Mouse (Mus musculus) gastrocnemius, postnatal 36 days (tissue): ENCODE data around the gene Trem2. TPM values are rescaled to one million over a fixed set of nuclear protein-coding genes. Genes with fewer than 3 reads are reported as not detected.
"Not testable (repeated sequence)": the region's sequence is repeated elsewhere in the genome, so short reads cannot be mapped to it uniquely, and the experiment has no call there.

ENCODE experiments used
- DNase-seq, 2 experiments: peaks; one replicate each; pipeline ENCODE4 v3.0.0; 2022
- intact Hi-C: fragments of 180-260 bp; cut with DNase I; formaldehyde crosslinking; loops from one replicate; pipeline ENCODE4 v1.15.1; 2025
- total RNA-seq, 2 experiments: library from RNA; stranded (reverse); gene quantifications; 2 replicates each; pipeline ENCODE4 v1.2.3; 2021

Trem2 gene
- total RNA-seq, 2 experiments from 2014 or later: 0.33 to 0.49 TPM

- no peak for DNase-seq
- intact Hi-C loops: no loop called here
Measured at GRCm38 (mm10) chr17:48346834-48347233, 633 bp downstream of the Trem2 start.

DNA sequence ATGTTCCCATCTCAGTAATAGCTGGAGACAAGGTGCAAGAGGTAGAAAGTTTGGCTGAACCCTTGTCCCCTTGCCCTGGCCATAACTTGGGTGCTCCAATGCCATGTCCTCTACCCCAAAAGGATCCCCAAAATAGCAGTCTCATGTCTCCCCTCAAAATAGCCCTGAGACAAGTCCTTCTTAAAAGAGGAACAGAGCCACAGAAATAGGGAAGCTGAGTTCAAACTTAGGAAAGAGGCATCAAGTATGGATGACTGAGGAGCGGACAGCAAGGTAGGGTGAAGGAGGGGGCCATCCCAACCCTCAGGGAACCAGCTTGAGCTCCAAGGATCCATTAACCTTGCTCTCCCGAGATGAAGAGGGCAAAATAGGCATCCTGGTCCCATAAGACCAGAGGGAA is 1.1 kb downstream of the Trem2 start:
- intact Hi-C loops: no loop called here
- no peak for DNase-seq

DNA sequence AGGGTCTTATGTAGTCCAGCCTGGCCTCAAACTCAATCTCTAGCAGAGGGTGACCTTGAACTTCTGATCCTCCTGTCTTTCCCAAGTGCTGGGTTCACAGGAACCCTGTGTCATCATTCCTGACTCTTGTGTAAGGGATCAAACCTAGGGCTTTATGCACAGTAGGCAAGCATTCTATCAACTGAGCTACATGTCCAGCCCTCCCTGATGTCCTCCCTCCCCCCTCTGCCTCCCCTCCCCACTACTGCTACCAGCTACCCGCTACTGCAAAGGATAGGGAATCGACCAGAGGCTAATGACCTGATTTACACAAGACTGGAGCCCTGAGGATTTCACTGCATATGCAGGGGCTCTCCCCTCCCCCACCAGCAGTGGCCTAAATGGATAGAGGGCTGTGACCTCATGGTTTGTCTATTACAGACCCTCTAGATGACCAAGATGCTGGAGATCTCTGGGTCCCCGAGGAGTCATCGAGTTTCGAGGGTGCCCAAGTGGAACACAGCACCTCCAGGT is 4.5 kb downstream of the Trem2 start:
- DNase-seq: no peak
- intact Hi-C loops: no loop called here

- intact Hi-C loops, DNase-seq: not testable (repeated sequence)
Measured at GRCm38 (mm10) chr17:48352976-48353375, 6.8 kb downstream of the Trem2 start.

- intact Hi-C loops: no loop called here
- no peak for DNase-seq
Measured at GRCm38 (mm10) chr17:48355822-48356221, 9.6 kb downstream of the Trem2 start.

- DNase-seq: no peak
- intact Hi-C loops: no loop called here
Measured at GRCm38 (mm10) chr17:48357892-48358291, 11.7 kb downstream of the Trem2 start.

DNA sequence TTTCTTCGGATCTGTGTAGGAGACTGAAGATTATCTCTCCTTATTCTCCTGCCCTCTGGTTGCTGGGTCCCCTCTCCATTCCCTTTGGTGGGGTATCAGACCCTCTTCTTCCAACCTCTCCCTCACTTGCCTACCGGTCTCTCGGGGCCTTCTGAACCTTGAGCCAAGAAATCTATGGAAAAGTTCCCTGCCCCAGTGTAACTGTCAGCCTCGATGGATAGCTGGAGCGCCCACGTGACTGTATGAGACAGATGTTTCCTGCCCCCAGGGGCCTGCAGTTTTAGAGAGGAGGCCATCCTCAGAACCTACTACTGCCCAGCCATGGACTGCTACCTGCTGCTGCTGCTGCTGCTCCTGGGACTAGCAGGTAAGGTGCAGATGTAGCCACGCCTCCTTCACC is 13.4 kb downstream of the Trem2 start, which contains the start of gene Treml1:
Treml1 (plus strand) TSS at position 301 of the 400 bp plus-strand sequence.
- intact Hi-C loops: no loop called here
- no peak for DNase-seq

DNA sequence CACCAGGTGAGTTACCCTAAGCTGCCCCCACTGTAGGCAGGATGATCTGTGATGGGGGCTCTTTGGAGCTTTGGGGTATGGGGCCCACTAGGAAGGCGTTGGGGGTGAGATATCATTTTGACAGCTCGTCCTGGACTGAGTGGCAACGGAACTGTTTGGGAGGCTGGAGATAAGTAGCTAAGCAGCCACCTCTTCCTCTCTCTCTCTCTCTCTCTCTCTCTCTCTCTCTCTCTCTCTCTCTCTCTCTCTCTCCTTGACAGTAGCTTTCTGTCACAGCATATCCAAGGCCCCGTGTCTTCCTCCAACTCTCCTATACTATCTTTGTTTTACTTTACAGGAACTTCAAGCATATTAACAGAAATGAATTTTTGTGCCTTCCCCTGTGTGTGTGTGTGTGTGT is 14.3 kb downstream of the Trem2 start:
- intact Hi-C loops: no loop called here
- DNase-seq: no peak

GRCm38 (mm10) chr17:48362346-48362745 is 16.1 kb downstream of the Trem2 start:
- intact Hi-C loops: no loop called here
- DNase-seq: no peak

- DNase-seq: no peak
- intact Hi-C loops: no loop called here
Measured at GRCm38 (mm10) chr17:48362966-48363365, 16.8 kb downstream of the Trem2 start.

DNA sequence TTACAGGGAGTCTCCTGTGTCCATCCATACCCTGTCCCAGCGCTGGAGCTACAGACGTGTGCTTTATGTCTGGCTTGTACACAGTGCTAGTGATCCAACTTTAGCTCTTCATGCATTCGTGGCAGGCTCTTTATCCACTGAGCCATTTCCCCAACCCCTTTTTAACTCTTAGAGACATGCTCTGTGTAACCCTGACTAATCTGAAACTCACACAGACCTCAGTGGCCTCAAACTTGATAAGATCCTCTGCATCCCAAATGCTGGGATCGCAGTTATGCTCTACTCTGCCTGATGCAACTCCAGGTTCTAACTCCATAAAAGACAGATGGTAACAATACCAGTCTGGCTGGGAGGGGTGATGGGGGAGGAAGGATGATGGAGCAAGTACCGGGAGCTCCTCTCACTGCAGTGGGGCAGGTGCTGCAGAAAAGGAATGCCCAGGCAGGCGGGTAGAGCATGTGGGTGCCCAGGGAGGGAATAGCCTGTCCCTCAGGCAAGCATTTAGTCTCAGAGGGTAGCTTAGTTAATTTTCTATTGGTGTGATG is 17.3 kb downstream of the Trem2 start:
- intact Hi-C loops: no loop called here
- DNase-seq: no peak

DNA sequence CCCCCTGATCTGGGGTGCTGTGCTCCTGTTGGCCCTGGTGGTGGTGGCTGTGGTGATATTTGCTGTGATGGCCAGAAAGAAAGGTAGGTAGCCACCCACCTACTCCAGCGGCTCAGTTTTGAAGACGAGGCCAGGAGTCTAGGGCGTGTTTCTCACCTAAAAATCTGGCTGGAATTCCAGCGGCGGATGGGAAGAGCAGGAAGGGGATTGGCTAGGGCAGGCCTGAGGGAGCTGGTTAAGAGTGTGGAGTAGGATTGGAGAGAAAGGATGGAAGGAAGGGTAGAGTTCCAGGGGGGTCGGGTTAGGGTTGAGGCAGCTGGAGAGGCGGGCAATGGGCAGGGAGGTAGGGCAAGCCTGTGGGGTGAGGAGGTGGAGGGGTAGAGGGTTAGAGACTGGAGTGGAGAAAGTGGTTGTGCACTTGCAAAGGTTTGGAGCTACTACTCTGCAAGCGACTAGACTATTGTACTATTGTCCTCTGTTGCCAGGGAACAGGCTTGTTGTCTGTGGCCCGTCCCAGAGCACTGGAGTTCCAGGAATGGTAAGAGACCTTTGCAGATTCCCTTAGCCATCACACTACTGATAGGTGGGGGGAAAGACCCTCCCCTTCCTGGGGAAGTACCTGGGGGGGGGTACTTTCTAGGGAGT is 19.4 kb downstream of the Trem2 start:
- intact Hi-C loops: no loop called here
- DNase-seq: no peak

- DNase-seq: no peak
- intact Hi-C loops: no loop called here
Measured at GRCm38 (mm10) chr17:48366806-48367205, 20.6 kb downstream of the Trem2 start.

DNA sequence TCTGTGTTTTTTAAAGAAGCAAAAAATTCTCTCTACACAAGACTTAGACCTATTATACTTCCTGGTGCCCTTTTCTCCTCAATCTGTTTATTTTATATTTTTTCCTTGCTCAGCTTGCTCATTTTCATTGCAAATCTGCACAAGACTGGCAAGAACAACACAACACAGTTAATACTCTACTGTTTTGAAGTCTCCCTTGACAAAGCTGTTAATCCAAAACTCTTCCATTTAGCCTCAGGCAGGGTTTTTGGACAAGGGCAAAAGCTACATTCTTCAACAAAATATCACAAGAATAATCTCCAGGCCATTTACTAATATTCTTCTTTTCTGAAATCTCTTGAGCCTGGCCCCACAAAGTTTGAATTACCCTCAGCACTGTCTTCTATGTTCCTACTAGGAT is 25.4 kb downstream of the Trem2 start:
- intact Hi-C loops: no loop called here

GRCm38 (mm10) chr17:48372987-48373386 is 26.8 kb downstream of the Trem2 start:
- no peak for DNase-seq
- intact Hi-C loops: no loop called here

More for the DNA sequence above, 25.4 kb downstream of the Trem2 start:
- no peak for DNase-seq

- no peak for DNase-seq
- intact Hi-C loops: no loop called here
Measured at GRCm38 (mm10) chr17:48376102-48376501, 29.9 kb downstream of the Trem2 start.

- DNase-seq: no peak
- intact Hi-C loops: no loop called here
Measured at GRCm38 (mm10) chr17:48379050-48379449, 32.8 kb downstream of the Trem2 start.

GRCm38 (mm10) chr17:48385786-48386461 is 39.7 kb downstream of the Trem2 start:
- DNase-seq: no peak
- intact Hi-C loops: no loop called here

DNA sequence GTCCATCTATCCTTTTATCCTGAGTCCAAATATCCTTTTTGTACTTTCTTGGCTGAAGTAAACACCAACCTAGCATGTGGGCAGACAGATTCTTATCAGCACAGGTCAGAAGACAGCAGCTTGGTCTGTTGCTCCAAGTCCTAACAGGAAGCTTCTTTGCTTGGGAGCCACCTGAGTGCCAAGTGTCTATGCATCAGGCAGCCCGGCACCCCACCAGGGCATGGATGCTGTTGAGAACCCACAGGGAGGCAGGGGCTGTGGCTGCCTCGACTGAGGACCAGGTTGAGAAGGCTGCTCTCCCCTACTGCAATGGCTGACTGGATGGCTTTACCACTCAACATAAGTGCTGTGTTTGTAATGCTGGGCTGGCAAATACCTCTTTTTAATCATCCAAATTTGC is 42.5 kb downstream of the Trem2 start:
- intact Hi-C loops: no loop called here
- DNase-seq: no peak

DNA sequence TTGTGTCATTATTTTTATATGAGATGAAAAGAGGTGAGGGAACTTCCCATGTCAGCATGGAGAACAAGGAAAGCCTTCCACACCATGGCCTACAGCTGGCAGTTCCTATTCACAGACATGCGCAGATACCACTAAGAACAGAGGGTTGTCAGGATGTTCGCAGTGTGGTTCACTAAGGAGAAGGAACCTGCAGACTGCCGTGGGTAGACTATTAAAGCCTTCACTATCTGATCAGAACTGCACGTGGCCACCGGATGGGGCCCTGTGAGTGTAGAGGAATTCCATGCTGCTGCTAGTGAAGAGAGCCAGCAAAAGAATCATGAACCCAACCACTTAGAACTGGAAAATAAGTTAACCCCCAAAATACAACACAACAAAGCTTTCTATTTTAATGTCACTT is 43.2 kb downstream of the Trem2 start:
- no peak for DNase-seq
- intact Hi-C loops: no loop called here

DNA sequence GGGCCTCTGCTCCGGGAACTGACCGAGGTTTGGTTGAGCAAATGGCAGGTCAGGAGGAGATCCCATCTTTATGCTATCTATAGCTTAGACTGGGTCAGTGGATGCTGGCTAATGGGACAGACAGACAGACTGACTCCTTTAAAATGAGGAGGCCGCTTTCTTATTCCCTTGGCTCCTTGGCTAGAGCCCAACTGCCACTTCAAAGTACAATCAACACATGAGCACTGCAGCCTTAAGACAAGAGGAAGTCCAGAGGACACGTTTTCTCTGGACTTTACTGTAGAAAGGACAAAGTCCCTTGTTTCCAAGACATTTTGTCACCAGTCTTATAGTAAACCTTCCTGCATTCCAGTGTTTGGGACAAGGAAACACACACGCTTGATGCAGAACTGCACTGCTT is 45.2 kb downstream of the Trem2 start:
- intact Hi-C loops: no loop called here
- no peak for DNase-seq

- DNase-seq: no peak
- intact Hi-C loops: no loop called here
Measured at GRCm38 (mm10) chr17:48392616-48393015, 46.4 kb downstream of the Trem2 start.
